14 mouse cellular contexts compared by ENCODE assay signal in genomic region chr6:86541650-86542049, GRCm38 (mm10). TPM values are rescaled to one million over a fixed set of nuclear protein-coding genes. Genes with fewer than 3 reads are reported as not detected.
DNase-seq lines count a peak whose midpoint lies in the region; ATAC-seq and TF ChIP-seq lines count a peak whose summit lies in the region.
"Had no signal": no experiment of that assay in that cellular context is flagged by ENCODE, and none has a peak within 500 bp of the region (broad histone marks: within the 10 kb centered on the region; RNA-seq: fewer than 3 reads in every experiment).

No protein-coding gene starts in this region.

- no peak for TF ChIP-seq POLR2A in liver, adult 2 months (IDR thresholded peaks at IDR 0.05; ENCODE audit: extremely low read depth, insufficient read depth, low read length)

- 86% methylated on average over 2 of the region's 2 CpGs for WGBS in liver, adult 2 months
- WGBS in liver, embryonic 11.5 days = 90% methylated on average over 2 of the region's 2 CpGs

- H3K4me1 ChIP-seq in liver, adult 2 months (ENCODE audit: control insufficient read depth, insufficient read depth, low read length) = 0 out of 2 replicates have a peak, but pooled peaks cover under 1% of the 10 kb centered on the region
- peaks cover 1% of the 10 kb centered on the region; the same call in 1 of the 2 replicates for H3K4me1 ChIP-seq in liver, embryonic 11.5 days (replicated peaks; ENCODE audit: control insufficient read depth, insufficient read depth, low read length)
- H3K4me1 ChIP-seq: kidney, embryonic 15.5 days; neural tube, embryonic 13.5 days had no signal

- no peak for DNase-seq in liver, adult 2 months (ENCODE audit: extremely low read depth, low read depth, low spot score)
- DNase-seq in liver, embryonic 11.5 days (ENCODE audit: low spot score) = no peak
- DNase-seq in R1 (ENCODE audit: low read depth, low spot score) (peak; percentile 70), MN1 (ENCODE audit: low spot score) (no peak)
- peak; percentile 60 for DNase-seq in naive thymus-derived CD4-positive, alpha-beta T cell, adult 2 months (ENCODE audit: low read depth)
- DNase-seq in left cerebral cortex, postnatal 4 days = no peak
- DNase-seq: cerebellum, adult 11-12 months; gastrocnemius, postnatal 25 days; heart, postnatal 36 days had no signal

- no peaks in the 10 kb centered on the region for H3K9me3 ChIP-seq in liver, embryonic 11.5 days (ENCODE audit: control insufficient read depth, low read length)
- H3K9me3 ChIP-seq: kidney, embryonic 15.5 days had no signal

- intact Hi-C loops in left cerebral cortex, postnatal 4 days (cut with DNase I) = loop anchor here (5.0 kb wide), 1 partner anchor 131 kb away; no protein-coding TSS in a partner anchor

- H3K9ac ChIP-seq in liver, adult 2 months (ENCODE audit: low read depth, low read length) = no peak overlapping the region
- no peak overlapping the region for H3K9ac ChIP-seq in liver, embryonic 11.5 days (ENCODE audit: low read depth, low read length)
- H3K9ac ChIP-seq: kidney, embryonic 15.5 days; neural tube, embryonic 13.5 days had no signal

- H3K36me3 ChIP-seq in liver, adult 2 months (ENCODE audit: control insufficient read depth, insufficient read depth, low read length) = peaks cover 30% of the 10 kb centered on the region
- H3K36me3 ChIP-seq in liver, embryonic 11.5 days (ENCODE audit: control insufficient read depth, insufficient read depth, low read length) = peaks cover 11% of the 10 kb centered on the region; the same call in 1 of the 2 replicates

- H3K79me2 ChIP-seq in liver, adult 2 months (ENCODE audit: control insufficient read depth, insufficient read depth, low read length) = peaks cover 7% of the 10 kb centered on the region; the same call in 1 of the 2 replicates

- H3K4me2 ChIP-seq in liver, embryonic 11.5 days = no peak overlapping the region
- H3K4me2 ChIP-seq: kidney, embryonic 15.5 days; neural tube, embryonic 13.5 days had no signal

- ATAC-seq in liver, embryonic 11.5 days (replicated peaks; ENCODE audit: low FRiP score) = no peak
- peak; percentile 26 for ATAC-seq in CD4-positive, CD25-positive, alpha-beta regulatory T cell, adult 4 months
- ATAC-seq in monocyte, adult 5-6 weeks (replicated peaks; ENCODE audit: insufficient number of reproducible peaks, low FRiP score, low TSS enrichment, poor library complexity, severe bottlenecking) = no peak

- TF ChIP-seq CTCF in liver, adult 2 months (IDR thresholded peaks at IDR 0.05; ENCODE audit: low read depth, low read length) = peak; percentile 41; the same call in 1 of the 2 replicates

- H3K27me3 ChIP-seq in liver, adult 2 months (ENCODE audit: control insufficient read depth, insufficient read depth, low read length) = no peaks in the 10 kb centered on the region
- H3K27me3 ChIP-seq in liver, embryonic 11.5 days (replicated peaks; ENCODE audit: control insufficient read depth, insufficient read depth, low read length) = no peaks in the 10 kb centered on the region
- H3K27me3 ChIP-seq: kidney, embryonic 15.5 days; neural tube, embryonic 13.5 days had no signal

- no peak overlapping the region for H3K4me3 ChIP-seq in liver, adult 2 months (ENCODE audit: insufficient read depth, low read depth, low read length)
- H3K4me3 ChIP-seq in liver, embryonic 11.5 days (ENCODE audit: low read depth, low read length) = no peak overlapping the region
- H3K4me3 ChIP-seq: erythroblast, embryonic 14.5 days; kidney, embryonic 15.5 days; neural tube, embryonic 13.5 days had no signal

- no peak overlapping the region for H3K27ac ChIP-seq in liver, adult 2 months (replicated peaks; ENCODE audit: insufficient read depth, low read depth, low read length)
- no peak overlapping the region for H3K27ac ChIP-seq in liver, embryonic 11.5 days (ENCODE audit: low read depth, low read length)
- H3K27ac ChIP-seq: kidney, embryonic 15.5 days; neural tube, embryonic 13.5 days had no signal

RNA-seq across cellular contexts. Expression of gene Pcbp1, which starts 15.5 kb away (rescaled TPM):
- total RNA-seq in liver, adult 2 months (2014; rRNA removed) = 38.2 and 59.7 TPM in 2 replicates
- polyA plus RNA-seq in liver, adult 2 months (2012; rRNA removed) = 119 and 138 TPM in 2 replicates
- 543 and 554 TPM in 2 replicates for polyA plus RNA-seq in liver, embryonic 11.5 days (2014; fragmentation: Nextera tagmentation; extraction: Ambion mirVana)
- 10 to 100 TPM; 18.5 to 35.3 TPM for polyA plus RNA-seq in CD4-positive, CD25-positive, alpha-beta regulatory T cell, adult 4 months (2017; shearing (Covaris generic))
- 100 to 1,000 TPM; 206 to 208 TPM for total RNA-seq in left cerebral cortex, postnatal 4 days (2021)
- total RNA-seq in monocyte, adult 5-6 weeks (2017) = 36.4 to 57.1 TPM (median 52.3 TPM) in 3 replicates

Comparison
In these comparisons a context has a peak if more than half of its experiments do, and no peak if none do; other contexts are left out.
1. DNase-seq: peak in R1 (single experiment) and naive thymus-derived CD4-positive, alpha-beta T cell, adult 2 months (single experiment); none in liver, adult 2 months (single experiment), liver, embryonic 11.5 days (single experiment), MN1 (single experiment) and left cerebral cortex, postnatal 4 days (single experiment).